Mouse (Mus musculus) MEL (cell line): ENCODE results near the gene Mrvi1. TPM values are rescaled to one million over a fixed set of nuclear protein-coding genes. Genes with fewer than 3 reads are reported as not detected.

Experiments
- DNase-seq: peaks from one replicate; pipeline ENCODE4 v3.0.0; 2011; ENCODE audit warnings: low read depth, low spot score
- H3K27ac ChIP-seq: 2 replicates; pipeline ENCODE4 v1.5.1; 2012; ENCODE audit warnings: low read depth, mild to moderate bottlenecking, control low read depth, low read length, moderate library complexity; ENCODE audit not compliant: control insufficient read depth
- H3K27me3 ChIP-seq, 2 experiments: fragments of 150-350 bp in 1 of 2; sonication (generic) in 1 of 2; 2 replicates each; pipeline ENCODE4 v1.6.1; 2012; ENCODE audit warnings: low read length in 2 of 2, mild to moderate bottlenecking in 2 of 2, improper control_type of control experiment in 1 of 2, moderate library complexity in 1 of 2; ENCODE audit not compliant: insufficient read depth in 2 of 2, control insufficient read depth in 1 of 2
- H3K36me3 ChIP-seq, 2 experiments: 2 replicates each; pipeline ENCODE4 v1.6.1; 2012 to 2014; ENCODE audit warnings: low read length in 2 of 2, improper control_type of control experiment in 1 of 2, inconsistent platforms in 1 of 2, mild to moderate bottlenecking in 1 of 2; ENCODE audit not compliant: insufficient read depth in 2 of 2, control insufficient read depth in 1 of 2
- H3K4me1 ChIP-seq, 2 experiments: fragments of 150-350 bp in 1 of 2; sonication (generic) in 1 of 2; 2 replicates each; pipeline ENCODE4 v1.6.1; 2012; ENCODE audit warnings: low read length in 2 of 2, improper control_type of control experiment in 1 of 2, mild to moderate bottlenecking in 1 of 2; ENCODE audit not compliant: insufficient read depth in 2 of 2, control insufficient read depth in 1 of 2
- H3K4me3 ChIP-seq, 2 experiments: fragments of 150-350 bp in 1 of 2; sonication (generic) in 1 of 2; 2 replicates each; pipeline ENCODE4 v1.5.1; 2012; ENCODE audit warnings: low read depth in 2 of 2, low read length in 2 of 2, mild to moderate bottlenecking in 2 of 2, moderate library complexity in 2 of 2, control low read depth in 1 of 2, improper control_type of control experiment in 1 of 2; ENCODE audit not compliant: control insufficient read depth in 1 of 2, insufficient read depth in 1 of 2
- H3K79me2 ChIP-seq: 2 replicates; pipeline ENCODE4 v1.6.1; 2012; ENCODE audit warnings: mild to moderate bottlenecking, low read length, moderate library complexity; ENCODE audit not compliant: control insufficient read depth, poor library complexity, insufficient read depth
- H3K9ac ChIP-seq: 2 replicates; pipeline ENCODE4 v1.6.1; 2012; ENCODE audit warnings: low read depth, mild to moderate bottlenecking, control low read depth, low read length, moderate library complexity; ENCODE audit not compliant: control insufficient read depth, poor library complexity, severe bottlenecking
- H3K9me3 ChIP-seq: fragments of 150-350 bp; sonication (generic); replicated peaks from 2 replicates; pipeline ENCODE4 v1.6.1; 2012; ENCODE audit warnings: mild to moderate bottlenecking, low read length, improper control_type of control experiment, moderate library complexity; ENCODE audit not compliant: insufficient read depth
- CHD1 ChIP-seq: IDR thresholded peaks from 2 replicates; pipeline ENCODE4 v1.6.1; 2012; ENCODE audit warnings: low read depth, mild to moderate bottlenecking, inconsistent platforms, low read length, improper control_type of control experiment
- E2F4 ChIP-seq: IDR thresholded peaks from 2 replicates; pipeline ENCODE4 v1.6.1; 2011; ENCODE audit warnings: low read depth, low read length, improper control_type of control experiment, borderline replicate concordance
- EP300 ChIP-seq, 2 experiments: IDR thresholded peaks; 2 replicates each; pipeline ENCODE4 v1.6.1; 2011; ENCODE audit warnings: improper control_type of control experiment in 2 of 2, low read length in 2 of 2, low read depth in 1 of 2, mild to moderate bottlenecking in 1 of 2
- ETS1 ChIP-seq: IDR thresholded peaks from 2 replicates; pipeline ENCODE4 v1.6.1; 2012; ENCODE audit warnings: low read depth, mild to moderate bottlenecking, inconsistent platforms, low read length, improper control_type of control experiment, moderate library complexity
- GATA1 ChIP-seq: IDR thresholded peaks from 2 replicates; pipeline ENCODE4 v1.6.1; 2011; ENCODE audit warnings: low read depth, low read length, improper control_type of control experiment
- MAX ChIP-seq: IDR thresholded peaks from 2 replicates; pipeline ENCODE4 v1.6.1; 2011; ENCODE audit warnings: low read length, improper control_type of control experiment
- MAZ ChIP-seq: IDR thresholded peaks from 2 replicates; pipeline ENCODE4 v1.6.1; 2012; ENCODE audit warnings: low read depth, mild to moderate bottlenecking, inconsistent platforms, low read length, improper control_type of control experiment
- MXI1 ChIP-seq: IDR thresholded peaks from 2 replicates; pipeline ENCODE4 v1.6.1; 2011; ENCODE audit warnings: mild to moderate bottlenecking, low read depth, low read length, improper control_type of control experiment
- MYC ChIP-seq: IDR thresholded peaks from 2 replicates; pipeline ENCODE4 v1.6.1; 2011; ENCODE audit warnings: low read depth, mild to moderate bottlenecking, low read length, improper control_type of control experiment, moderate library complexity
- NELFE ChIP-seq: IDR thresholded peaks from 2 replicates; pipeline ENCODE4 v1.6.1; 2011; ENCODE audit warnings: low read depth, low read length, improper control_type of control experiment
- NRF1 ChIP-seq: IDR thresholded peaks from 2 replicates; pipeline ENCODE4 v1.6.1; 2014; ENCODE audit warnings: low read depth, mild to moderate bottlenecking, inconsistent platforms, low read length, improper control_type of control experiment, moderate library complexity; ENCODE audit not compliant: poor library complexity, insufficient read depth, severe bottlenecking
- POLR2A ChIP-seq, 2 experiments: IDR thresholded peaks; 2 replicates each; pipeline ENCODE4 v1.6.1; 2011 to 2012; ENCODE audit warnings: low read length in 2 of 2, mild to moderate bottlenecking in 2 of 2, control low read depth in 1 of 2, improper control_type of control experiment in 1 of 2, low read depth in 1 of 2, moderate library complexity in 1 of 2; ENCODE audit not compliant: control insufficient read depth in 1 of 2, insufficient read depth in 1 of 2, poor library complexity in 1 of 2
- POLR2AphosphoS2 ChIP-seq: IDR thresholded peaks from 2 replicates; pipeline ENCODE4 v1.6.1; 2011; ENCODE audit warnings: low read length, improper control_type of control experiment
- RCOR1 ChIP-seq: IDR thresholded peaks from 2 replicates; pipeline ENCODE4 v1.6.1; 2012; ENCODE audit warnings: low read depth, mild to moderate bottlenecking, inconsistent platforms, low read length, improper control_type of control experiment
- SIN3A ChIP-seq: IDR thresholded peaks from 2 replicates; pipeline ENCODE4 v1.6.1; 2012; ENCODE audit warnings: low read length, improper control_type of control experiment, inconsistent platforms
- TAL1 ChIP-seq: IDR thresholded peaks from 2 replicates; pipeline ENCODE4 v1.6.1; 2012; ENCODE audit warnings: mild to moderate bottlenecking, inconsistent platforms, low read length, moderate library complexity, mixed read lengths
- TBP ChIP-seq: IDR thresholded peaks from 2 replicates; pipeline ENCODE4 v1.8.0; 2011; ENCODE audit warnings: low read depth, low read length, improper control_type of control experiment
- TCF12 ChIP-seq: IDR thresholded peaks from 2 replicates; pipeline ENCODE4 v1.6.1; 2014; ENCODE audit warnings: low read depth, mild to moderate bottlenecking, inconsistent platforms, low read length, improper control_type of control experiment, moderate library complexity
- USF2 ChIP-seq, 2 experiments: IDR thresholded peaks; 2 replicates each; pipeline ENCODE4 v1.6.1; 2011 to 2012; ENCODE audit warnings: improper control_type of control experiment in 2 of 2, low read length in 2 of 2, borderline replicate concordance in 1 of 2, inconsistent platforms in 1 of 2, low read depth in 1 of 2, mild to moderate bottlenecking in 1 of 2; ENCODE audit not compliant: insufficient read depth in 1 of 2
- polyA plus RNA-seq, 2 experiments: library from polyadenylated mRNA; stranded (reverse) in 1 of 2; unstranded in 1 of 2; fragments of >175 nt in 1 of 2; fragments of >200 nt in 1 of 2; gene quantifications; 2 replicates each; pipeline versions ENCODE4 v1.2.1 to v1.2.4; 2012; ENCODE audit warnings: low replicate concordance in 2 of 2, low read depth in 1 of 2; ENCODE audit not compliant: insufficient read length in 2 of 2, insufficient read depth in 1 of 2, missing spikeins in 1 of 2
- total RNA-seq: library from RNA; depleted of rRNA; stranded (reverse); fragments of 300-350 nt; gene quantifications from 2 replicates; pipeline ENCODE4 v1.2.3, GENCODE M21; 2012

The Mrvi1 gene
- total and polyA plus RNA-seq, 3 experiments = 0.19 to 0.92 TPM; not detected in 1

- Histone ChIP-seq H3K27me3 (no peaks in the 10 kb centered on the region), H3K27ac (peak overlapping the region; percentile 92), H3K4me3 (peak overlapping the region; percentile 25 to 37), H3K9me3 (no peaks in the 10 kb centered on the region), H3K36me3 (peaks cover 0 to 18% of the 10 kb centered on the region in 2 experiments; a peak in 2 of 4 replicates), H3K9ac (peak overlapping the region; percentile 56), H3K4me1 (peaks cover 14 to 27% of the 10 kb centered on the region in 2 experiments), H3K79me2 (no peaks in the 10 kb centered on the region)
- TF ChIP-seq TBP (0 out of 2 replicates have a peak, but pooled peaks have one; percentile 31), NRF1 (no peak), POLR2A (IDR thresholded peaks at IDR 0.05; ENCODE audit: control insufficient read depth in 1 of 2, insufficient read depth in 1 of 2, low read depth in 1 of 2, low read length in 2 of 2, poor library complexity in 1 of 2) (peak in 1 of 2 experiments; percentile 41; a peak in 1 of 4 replicates), EP300 (IDR thresholded peaks at IDR 0.05; ENCODE audit: low read depth in 1 of 2, low read length in 2 of 2) (peak; percentile 71 to 80; a peak in 3 of 4 replicates), MAZ (no peak), TAL1 (peak; percentile 57), RCOR1 (peak; percentile 48), ETS1 (peak; percentile 70; the same call in 1 of the 2 replicates), MYC (peak; percentile 12; the same call in 1 of the 2 replicates), POLR2AphosphoS2 (no peak), MAX (peak; percentile 51; the same call in 1 of the 2 replicates), E2F4 (no peak), GATA1 (peak; percentile 81), CHD1 (no peak), SIN3A (peak; percentile 41; the same call in 1 of the 2 replicates), MXI1 (0 out of 2 replicates have a peak, but pooled peaks have one; percentile 29), TCF12 (peak; percentile 68), USF2 (IDR thresholded peaks at IDR 0.05; ENCODE audit: borderline replicate concordance in 1 of 2, insufficient read depth in 1 of 2, low read depth in 1 of 2, low read length in 2 of 2) (no peak), NELFE (peak; percentile 52; the same call in 1 of the 2 replicates)
- DNase-seq = peak; percentile 89
Observed at GRCm38 (mm10) chr7:110941116-110941521, 41.1 kb downstream of the Mrvi1 start.
